Comparison of ENCODE assay signal across 26 mouse cellular contexts in genomic region chr2:36169176-36169575, GRCm38 (mm10). TPM values are rescaled to one million over a fixed set of nuclear protein-coding genes. Genes with fewer than 3 reads are reported as not detected.
A peak's percentile ranks its signal among the peaks of the same experiment; 100 is the strongest.
DNase-seq lines count a peak whose midpoint lies in the region; ATAC-seq and TF ChIP-seq lines count a peak whose summit lies in the region.
"Had no signal": no experiment of that assay in that cellular context is flagged by ENCODE, and none has a peak within 500 bp of the region (broad histone marks: within the 10 kb centered on the region; RNA-seq: fewer than 3 reads in every experiment).

No protein-coding gene starts in this region.

- ATAC-seq in heart, embryonic 15.5 days (replicated peaks; ENCODE audit: insufficient number of reproducible peaks, insufficient read depth, low FRiP score, low read depth): no peak
- ATAC-seq in Patski: peak; percentile 82
- ATAC-seq: CD4-positive, CD25-positive, alpha-beta regulatory T cell, adult 4 months; forebrain, embryonic 13.5 days; forebrain, embryonic 16.5 days; intestine, embryonic 15.5 days had no signal

- H3K9me3 ChIP-seq in heart, embryonic 15.5 days (replicated peaks): no peaks in the 10 kb centered on the region
- no peaks in the 10 kb centered on the region for H3K9me3 ChIP-seq in limb, embryonic 10.5 days (replicated peaks)
- H3K9me3 ChIP-seq: embryonic facial prominence, embryonic 10.5 days; embryonic facial prominence, embryonic 13.5 days; forebrain, embryonic 10.5 days; forebrain, embryonic 13.5 days; heart, embryonic 10.5 days; hindbrain, embryonic 10.5 days; hindbrain, embryonic 13.5 days; intestine, embryonic 15.5 days had no signal

- no peak overlapping the region for H3K4me3 ChIP-seq in heart, embryonic 15.5 days
- no peak overlapping the region for H3K4me3 ChIP-seq in limb, embryonic 10.5 days
- H3K4me3 ChIP-seq: embryonic facial prominence, embryonic 10.5 days; embryonic facial prominence, embryonic 13.5 days; erythroblast, embryonic 14.5 days; forebrain, embryonic 10.5 days; forebrain, embryonic 13.5 days; heart, adult 2 months; heart, embryonic 10.5 days; hindbrain, embryonic 10.5 days; hindbrain, embryonic 13.5 days; intestine, embryonic 15.5 days had no signal

- no peak for TF ChIP-seq CTCF in Patski (IDR thresholded peaks at IDR 0.05)

- no peaks in the 10 kb centered on the region for H3K27me3 ChIP-seq in heart, embryonic 15.5 days
- no peaks in the 10 kb centered on the region for H3K27me3 ChIP-seq in Patski
- H3K27me3 ChIP-seq in limb, embryonic 10.5 days (ENCODE audit: low read depth, poor library complexity, severe bottlenecking): no peaks in the 10 kb centered on the region
- H3K27me3 ChIP-seq: embryonic facial prominence, embryonic 13.5 days; forebrain, embryonic 13.5 days; hindbrain, embryonic 13.5 days; intestine, embryonic 15.5 days had no signal

- CTCF ChIA-PET in Patski (lab: Charles Lee): interaction anchor here (0.9 to 1.3 kb wide), 3 partner anchors 11 to 15 kb away, joined by 3 to 6 read pairs (median 3); no protein-coding TSS in a partner anchor

- peak overlapping the region; percentile 24; the same call in 1 of the 2 replicates for H3K27ac ChIP-seq in heart, embryonic 15.5 days
- no peak overlapping the region for H3K27ac ChIP-seq in limb, embryonic 10.5 days
- H3K27ac ChIP-seq: embryonic facial prominence, embryonic 10.5 days; embryonic facial prominence, embryonic 13.5 days; forebrain, embryonic 10.5 days; forebrain, embryonic 13.5 days; heart, adult 2 months; heart, embryonic 10.5 days; hindbrain, embryonic 10.5 days; hindbrain, embryonic 13.5 days; intestine, embryonic 15.5 days had no signal

- POLR2A ChIA-PET in Patski (lab: Charles Lee): interaction anchor here (1.0 to 1.2 kb wide), 2 partner anchors 44 to 47 kb away, joined by 3 read pairs; no protein-coding TSS in a partner anchor

- H3K4me1 ChIP-seq in heart, embryonic 15.5 days (replicated peaks): peaks cover 27% of the 10 kb centered on the region
- no peaks in the 10 kb centered on the region for H3K4me1 ChIP-seq in limb, embryonic 10.5 days
- H3K4me1 ChIP-seq: forebrain, embryonic 10.5 days; hindbrain, embryonic 10.5 days; intestine, embryonic 15.5 days had no signal

- no peak for DNase-seq in heart, postnatal 14 days
- peak; percentile 27 for DNase-seq in Muller cell, postnatal 12 days (ENCODE audit: inconsistent ontology term)
- DNase-seq in Patski (ENCODE audit: low read depth, low spot score): peak; percentile 33
- DNase-seq in limb, embryonic 10.5 days (ENCODE audit: low spot score): peak; percentile 7
- DNase-seq in spleen, postnatal 36 days (ENCODE audit: low spot score in 2 of 2): no peak
- DNase-seq: adrenal gland, postnatal 14 days; cerebellum, adult 11-12 months; cerebellum, adult 8-10 months; cerebellum, postnatal 10 days; cerebellum, postnatal 36 days; embryo, embryonic 11 days; gastrocnemius, postnatal 25 days; heart, adult 2 months; kidney, adult 11 months had no signal

- in situ Hi-C loops in Patski (cut with MboI; ENCODE audit: low pct_unique_long_range_greater_than_20kb): no loop called here

- intact Hi-C loops in heart, postnatal 14 days (cut with DNase I): no loop called here

- H3K36me3 ChIP-seq in heart, embryonic 15.5 days: peaks cover 6% of the 10 kb centered on the region; the same call in 1 of the 2 replicates
- H3K36me3 ChIP-seq in limb, embryonic 10.5 days: 0 out of 2 replicates have a peak, but pooled peaks cover 14% of the 10 kb centered on the region
- H3K36me3 ChIP-seq: intestine, embryonic 15.5 days had no signal

- no peak overlapping the region for H3K9ac ChIP-seq in heart, embryonic 15.5 days
- H3K9ac ChIP-seq: embryonic facial prominence, embryonic 13.5 days; forebrain, embryonic 13.5 days; hindbrain, embryonic 13.5 days; intestine, embryonic 15.5 days had no signal

- H3K4me2 ChIP-seq in heart, embryonic 15.5 days: no peak overlapping the region
- H3K4me2 ChIP-seq: embryonic facial prominence, embryonic 13.5 days; forebrain, embryonic 13.5 days; hindbrain, embryonic 13.5 days; intestine, embryonic 15.5 days had no signal

- WGBS in heart, embryonic 15.5 days: 52% methylated on average over 4 of the region's 4 CpGs
- WGBS in limb, embryonic 10.5 days: 89% methylated on average over 4 of the region's 4 CpGs

RNA-seq across cellular contexts. Expression of gene Rbm18, which starts 32.6 kb away (rescaled TPM):
- polyA plus RNA-seq in heart, embryonic 15.5 days (2015; fragmentation: Nextera tagmentation; extraction: Ambion mirVana): 62.6 and 63.6 TPM in 2 replicates
- total RNA-seq in heart, postnatal 14 days (2021): 10 to 100 TPM; 33.6 to 37.8 TPM
- 37.6 TPM for polyA plus RNA-seq in Patski (2021)
- 74.4 and 85.3 TPM in 2 replicates for polyA plus RNA-seq in limb, embryonic 10.5 days (2016; fragmentation: Nextera tagmentation; extraction: Ambion mirVana)

RNA-seq across cellular contexts. Expression of gene Mrrf, which starts 33.0 kb away (rescaled TPM):
- polyA plus RNA-seq in heart, embryonic 15.5 days (2015; fragmentation: Nextera tagmentation; extraction: Ambion mirVana): 32.4 and 38.6 TPM in 2 replicates
- total RNA-seq in heart, postnatal 14 days (2021): 10 to 100 TPM; 36.2 to 45.2 TPM
- 31.1 TPM for polyA plus RNA-seq in Patski (2021)
- 23.0 and 27.1 TPM in 2 replicates for polyA plus RNA-seq in limb, embryonic 10.5 days (2016; fragmentation: Nextera tagmentation; extraction: Ambion mirVana)

Comparison
In these comparisons a context has a peak if more than half of its experiments do, and no peak if none do; other contexts are left out.
1. DNase-seq: peak in Muller cell, postnatal 12 days (single experiment), Patski (single experiment) and limb, embryonic 10.5 days (single experiment); none in heart, postnatal 14 days (0 of 2) and spleen, postnatal 36 days (0 of 2).